Mouse (Mus musculus): ENCODE results near the gene Ldb3. TPM values are rescaled to one million over a fixed set of nuclear protein-coding genes. Genes with fewer than 3 reads are reported as not detected.

Ldb3 gene
- polyA plus RNA-seq, 1 experiment from 2014 or later: 15.2 TPM

DNA sequence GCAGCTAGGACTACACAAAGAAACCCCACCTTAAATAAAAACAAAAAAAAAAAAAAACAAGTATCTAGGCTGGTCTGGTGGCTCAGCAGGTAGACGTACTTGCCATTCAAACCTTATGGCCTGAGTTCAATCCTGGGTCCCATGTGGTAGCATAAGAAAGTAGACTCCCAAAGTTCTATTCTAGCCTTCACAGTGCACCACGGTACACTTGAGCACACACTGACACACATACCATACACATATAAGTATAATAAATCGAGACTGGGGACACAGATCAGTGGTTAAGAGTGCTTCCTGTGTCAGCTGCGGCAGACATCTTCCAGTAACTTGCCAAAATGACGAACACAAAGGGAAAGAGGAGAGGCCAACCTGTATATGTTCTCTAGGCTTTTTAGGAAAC is 72.6 kb downstream of the Ldb3 start:
- WGBS: 84% methylated on average over 5 of the region's 5 CpGs

DNA sequence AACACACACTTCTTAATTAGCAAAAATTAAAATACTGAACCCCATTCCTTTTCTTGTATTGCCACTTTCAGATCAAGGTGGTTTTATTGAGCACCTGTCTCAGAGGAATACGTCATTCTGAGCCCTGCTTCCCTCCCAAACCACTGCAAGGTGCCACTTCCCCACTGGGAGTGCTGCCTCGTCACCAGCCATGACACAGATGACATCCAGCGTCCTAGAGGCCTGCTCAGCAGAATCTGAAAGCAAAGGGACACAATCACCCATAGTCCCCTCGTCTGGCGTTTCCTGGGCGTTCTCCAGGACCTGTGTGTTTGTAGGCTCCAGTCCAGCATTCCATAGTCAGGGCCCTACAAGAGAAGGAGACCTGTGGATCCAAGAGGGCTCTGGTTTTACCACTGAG is 74.4 kb downstream of the Ldb3 start:
- no peak overlapping the region for H3K4me3 ChIP-seq (ENCODE audit: low read depth, low read length)
- no peaks in the 10 kb centered on the region for H3K9me3 ChIP-seq (ENCODE audit: control insufficient read depth)
- H3K4me2 ChIP-seq (replicated peaks; ENCODE audit: low read depth): no peak overlapping the region
- H3K27ac ChIP-seq (ENCODE audit: low read depth, low read length): no peak overlapping the region
- no peak for TF ChIP-seq CTCF (IDR thresholded peaks at IDR 0.05; ENCODE audit: low read depth)
- ATAC-seq: no peak
- H3K9ac ChIP-seq (ENCODE audit: low read depth, low read length): no peak overlapping the region
- WGBS: 64% methylated on average over 6 of the region's 6 CpGs
- no peaks in the 10 kb centered on the region for H3K27me3 ChIP-seq (replicated peaks; ENCODE audit: control insufficient read depth, insufficient read depth, low read length)
- no peaks in the 10 kb centered on the region for H3K36me3 ChIP-seq (ENCODE audit: control insufficient read depth, insufficient read depth)
- no peaks in the 10 kb centered on the region for H3K4me1 ChIP-seq (replicated peaks; ENCODE audit: control insufficient read depth, insufficient read depth, low read length)

More for the DNA sequence above, 72.6 kb downstream of the Ldb3 start:
- Histone ChIP-seq H3K27me3 (replicated peaks; ENCODE audit: control insufficient read depth, insufficient read depth, low read length) (no peaks in the 10 kb centered on the region), H3K9ac (ENCODE audit: low read depth, low read length) (no peak overlapping the region), H3K9me3 (ENCODE audit: control insufficient read depth) (no peaks in the 10 kb centered on the region), H3K36me3 (ENCODE audit: control insufficient read depth, insufficient read depth) (no peaks in the 10 kb centered on the region), H3K4me3 (ENCODE audit: low read depth, low read length) (no peak overlapping the region), H3K27ac (ENCODE audit: low read depth, low read length) (no peak overlapping the region), H3K4me1 (replicated peaks; ENCODE audit: control insufficient read depth, insufficient read depth, low read length) (no peaks in the 10 kb centered on the region), H3K4me2 (replicated peaks; ENCODE audit: low read depth) (no peak overlapping the region)
- TF ChIP-seq CTCF (IDR thresholded peaks at IDR 0.05; ENCODE audit: low read depth): no peak
- ATAC-seq: no peak

DNA sequence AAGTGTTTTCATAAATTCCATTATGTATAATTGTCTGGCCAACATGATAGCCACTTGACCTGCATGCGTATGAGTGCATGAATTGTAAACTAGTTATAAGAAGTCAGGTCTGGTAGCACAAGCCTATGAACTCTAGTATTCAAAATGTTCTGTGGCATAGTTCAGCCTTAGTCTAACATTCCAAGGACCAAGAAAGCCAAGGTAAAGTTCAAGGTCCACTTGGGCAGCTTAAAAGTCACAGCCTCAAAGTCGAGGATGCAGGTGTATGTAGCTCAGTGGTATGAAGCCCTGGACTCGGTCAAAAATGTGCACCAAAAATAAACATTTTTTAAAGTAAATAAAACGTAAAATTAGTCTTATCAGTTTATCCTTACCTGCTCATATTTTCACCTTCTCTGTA is 75.9 kb downstream of the Ldb3 start:
- no peak for TF ChIP-seq CTCF (IDR thresholded peaks at IDR 0.05; ENCODE audit: low read depth)
- Histone ChIP-seq H3K27me3 (replicated peaks; ENCODE audit: control insufficient read depth, insufficient read depth, low read length) (no peaks in the 10 kb centered on the region), H3K36me3 (ENCODE audit: control insufficient read depth, insufficient read depth) (no peaks in the 10 kb centered on the region), H3K4me2 (replicated peaks; ENCODE audit: low read depth) (no peak overlapping the region), H3K4me1 (replicated peaks; ENCODE audit: control insufficient read depth, insufficient read depth, low read length) (no peaks in the 10 kb centered on the region), H3K9me3 (ENCODE audit: control insufficient read depth) (no peaks in the 10 kb centered on the region), H3K4me3 (ENCODE audit: low read depth, low read length) (no peak overlapping the region), H3K9ac (ENCODE audit: low read depth, low read length) (no peak overlapping the region), H3K27ac (ENCODE audit: low read depth, low read length) (no peak overlapping the region)
- 48% methylated on average over 4 of the region's 4 CpGs for WGBS
- no peak for ATAC-seq

DNA sequence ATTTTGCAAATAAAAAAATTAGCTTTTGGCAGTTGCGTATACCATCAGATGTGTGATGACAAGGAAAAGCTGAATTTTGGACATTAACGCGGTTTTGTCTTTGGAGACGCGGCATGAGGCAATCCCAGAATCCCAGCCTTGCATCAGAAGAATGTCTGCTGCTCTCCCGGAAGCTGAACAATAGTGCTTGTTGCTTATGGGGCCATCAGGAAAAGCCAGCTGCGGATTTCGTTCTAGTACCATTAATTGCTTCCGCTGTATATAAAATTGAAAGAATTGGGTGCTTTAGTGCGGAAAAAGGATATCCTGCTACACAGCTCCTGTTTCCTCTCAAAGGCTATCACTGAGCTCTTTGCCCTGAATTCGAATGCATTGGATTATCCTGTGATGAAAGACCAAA is 76.6 kb downstream of the Ldb3 start:
- no peak for TF ChIP-seq CTCF (IDR thresholded peaks at IDR 0.05; ENCODE audit: low read depth)
- H3K36me3 ChIP-seq (ENCODE audit: control insufficient read depth, insufficient read depth): no peaks in the 10 kb centered on the region
- no peak overlapping the region for H3K9ac ChIP-seq (ENCODE audit: low read depth, low read length)
- no peaks in the 10 kb centered on the region for H3K27me3 ChIP-seq (replicated peaks; ENCODE audit: control insufficient read depth, insufficient read depth, low read length)
- no peaks in the 10 kb centered on the region for H3K4me1 ChIP-seq (replicated peaks; ENCODE audit: control insufficient read depth, insufficient read depth, low read length)
- no peak overlapping the region for H3K27ac ChIP-seq (ENCODE audit: low read depth, low read length)
- no peaks in the 10 kb centered on the region for H3K9me3 ChIP-seq (ENCODE audit: control insufficient read depth)
- no peak overlapping the region for H3K4me3 ChIP-seq (ENCODE audit: low read depth, low read length)
- no peak for ATAC-seq
- no peak overlapping the region for H3K4me2 ChIP-seq (replicated peaks; ENCODE audit: low read depth)
- 56% methylated on average over 11 of the region's 11 CpGs for WGBS

DNA sequence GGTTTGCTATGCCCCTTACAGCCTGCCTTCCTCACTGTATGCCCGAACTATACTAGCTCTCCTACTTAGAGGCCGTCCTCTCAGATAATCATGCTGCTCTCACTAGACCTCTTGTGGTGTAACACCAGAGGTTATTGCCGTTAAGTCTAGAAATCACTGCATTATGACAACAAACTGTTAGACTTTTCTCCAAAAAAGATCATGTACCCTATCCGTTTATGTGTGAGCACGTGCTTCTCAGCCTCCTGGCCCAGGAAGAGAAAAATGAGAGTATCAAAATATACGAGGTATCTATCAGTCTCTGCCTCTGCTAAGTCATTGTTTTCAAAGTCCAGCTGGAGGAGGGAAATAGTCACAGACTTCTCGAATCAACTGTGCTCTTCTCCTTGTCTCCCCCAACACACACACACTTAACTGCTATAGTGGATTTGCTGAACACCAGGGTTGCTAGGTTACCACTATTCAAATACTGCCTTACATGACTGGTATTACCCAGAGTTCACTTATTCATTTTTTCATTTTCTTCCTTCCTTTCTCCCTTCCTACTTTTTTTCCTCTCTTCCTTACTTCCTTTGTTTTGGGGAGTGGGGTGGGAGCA is 79.5 kb downstream of the Ldb3 start:
- Histone ChIP-seq H3K36me3 (ENCODE audit: control insufficient read depth, insufficient read depth) (no peaks in the 10 kb centered on the region), H3K9ac (ENCODE audit: low read depth, low read length) (no peak overlapping the region), H3K4me2 (replicated peaks; ENCODE audit: low read depth) (no peak overlapping the region), H3K27me3 (replicated peaks; ENCODE audit: control insufficient read depth, insufficient read depth, low read length) (no peaks in the 10 kb centered on the region), H3K4me1 (replicated peaks; ENCODE audit: control insufficient read depth, insufficient read depth, low read length) (no peaks in the 10 kb centered on the region), H3K4me3 (ENCODE audit: low read depth, low read length) (no peak overlapping the region), H3K27ac (ENCODE audit: low read depth, low read length) (no peak overlapping the region), H3K9me3 (ENCODE audit: control insufficient read depth) (no peaks in the 10 kb centered on the region)
- ATAC-seq: no peak
- TF ChIP-seq CTCF (IDR thresholded peaks at IDR 0.05; ENCODE audit: low read depth): peak; percentile 38
- WGBS: 35% methylated on average over 7 of the region's 7 CpGs

DNA sequence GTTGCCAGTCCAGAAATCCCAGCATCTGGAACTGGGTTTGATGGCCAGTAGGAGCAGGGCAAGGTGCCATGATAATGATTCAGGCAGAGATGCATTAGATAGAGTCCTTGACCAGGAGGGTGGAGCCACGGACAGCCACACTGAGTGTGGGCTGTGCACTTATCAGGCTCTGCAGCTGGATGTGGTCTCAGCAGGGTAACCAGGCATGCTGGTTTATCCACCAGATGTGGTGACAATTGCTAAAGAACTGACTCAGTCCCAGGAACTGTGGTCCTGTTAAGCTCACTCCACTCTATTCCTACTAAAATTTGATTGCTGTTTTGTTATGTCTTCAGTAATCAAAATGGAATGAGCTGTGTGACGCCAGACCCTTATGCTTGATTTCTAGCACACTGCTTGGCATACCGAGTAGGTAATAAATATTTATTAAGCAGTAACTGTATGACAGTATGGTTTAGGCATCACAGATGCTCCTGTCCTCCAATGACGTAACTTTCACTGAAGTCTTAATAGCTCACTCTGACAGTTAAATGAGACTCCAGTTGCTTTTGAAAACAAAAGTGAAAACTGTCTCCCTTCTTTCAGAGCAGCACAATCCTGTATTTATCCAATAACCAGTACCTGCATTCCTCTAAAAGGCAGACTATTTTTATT is 80.2 kb downstream of the Ldb3 start:
- no peaks in the 10 kb centered on the region for H3K9me3 ChIP-seq (ENCODE audit: control insufficient read depth)
- no peak overlapping the region for H3K4me2 ChIP-seq (replicated peaks; ENCODE audit: low read depth)
- TF ChIP-seq CTCF (IDR thresholded peaks at IDR 0.05; ENCODE audit: low read depth): no peak
- no peaks in the 10 kb centered on the region for H3K4me1 ChIP-seq (replicated peaks; ENCODE audit: control insufficient read depth, insufficient read depth, low read length)
- H3K27ac ChIP-seq (ENCODE audit: low read depth, low read length): no peak overlapping the region
- ATAC-seq: no peak
- no peaks in the 10 kb centered on the region for H3K36me3 ChIP-seq (ENCODE audit: control insufficient read depth, insufficient read depth)
- H3K27me3 ChIP-seq (replicated peaks; ENCODE audit: control insufficient read depth, insufficient read depth, low read length): no peaks in the 10 kb centered on the region
- H3K9ac ChIP-seq (ENCODE audit: low read depth, low read length): no peak overlapping the region
- WGBS: 50% methylated on average over 4 of the region's 4 CpGs
- H3K4me3 ChIP-seq (ENCODE audit: low read depth, low read length): no peak overlapping the region

Data from intestine, postnatal 0 days (tissue).